Mouse (Mus musculus) ovary, adult 18-20 months (tissue): ENCODE results near the gene 2310039H08Rik.

Source experiments
- DNase-seq: peaks from one replicate; pipeline ENCODE4 v3.0.0; 2022; ENCODE audit warnings: low spot score, mixed read lengths

The 2310039H08Rik gene

DNA sequence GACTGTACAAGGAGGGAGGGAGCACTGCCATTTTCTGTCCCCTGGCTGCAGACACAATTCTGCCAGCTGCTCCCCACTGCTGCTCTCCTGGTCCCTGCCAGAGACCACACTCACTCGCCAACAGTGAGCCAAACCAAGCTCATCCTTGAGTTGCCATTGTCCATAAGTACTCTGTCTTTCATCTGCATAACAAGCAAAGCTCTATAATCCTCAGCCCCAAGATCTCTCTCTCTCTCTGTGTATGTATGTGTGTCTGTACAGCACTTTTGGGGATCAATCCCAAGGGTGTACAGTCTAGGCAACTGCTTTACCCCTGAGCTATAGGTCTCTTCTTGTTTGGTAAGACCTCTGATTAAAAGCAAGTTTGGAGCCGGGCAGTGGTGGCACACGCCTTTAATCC, 38.2 kb downstream of the 2310039H08Rik start:
- DNase-seq: no peak

DNA sequence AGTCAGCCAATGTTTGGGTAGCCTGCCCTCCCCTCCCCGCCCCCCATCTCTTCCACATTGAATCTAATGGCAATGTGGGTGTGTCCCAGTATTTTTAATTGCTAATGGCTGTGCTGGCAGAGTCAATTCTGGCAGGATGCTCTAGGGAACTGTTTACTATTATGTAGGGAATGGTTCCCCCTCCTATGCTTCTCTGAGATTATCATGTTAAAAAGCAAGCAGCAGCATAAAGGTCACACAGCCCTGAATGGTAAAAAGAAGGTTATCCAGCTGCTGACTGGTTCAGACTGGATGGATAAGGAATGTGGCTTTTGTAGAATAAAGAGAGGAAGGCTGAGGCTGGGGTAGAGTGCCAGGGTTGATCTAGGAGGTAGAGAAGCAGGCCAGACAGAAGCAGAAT, 40.0 kb downstream of the 2310039H08Rik start:
- DNase-seq: no peak

DNA sequence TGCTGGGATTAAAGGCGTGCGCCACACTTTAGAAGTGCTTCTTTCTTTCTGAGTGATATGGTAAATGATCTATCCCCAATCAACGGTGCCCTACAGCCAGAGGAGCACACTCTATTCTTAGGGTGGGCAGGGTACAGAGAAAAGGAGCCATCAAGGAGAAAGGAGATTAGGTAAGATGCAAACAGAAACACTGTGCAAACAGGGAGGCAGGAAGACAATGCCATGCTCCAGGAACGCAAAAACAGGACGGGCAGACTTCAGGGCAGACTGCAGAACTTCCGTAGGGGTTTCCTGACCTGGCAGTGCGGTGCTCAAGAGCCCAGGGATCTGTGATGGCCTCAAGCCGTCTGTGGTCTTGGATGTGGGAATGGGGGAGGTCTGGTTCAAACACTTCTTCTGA, 41.2 kb downstream of the 2310039H08Rik start:
- no peak for DNase-seq

DNA sequence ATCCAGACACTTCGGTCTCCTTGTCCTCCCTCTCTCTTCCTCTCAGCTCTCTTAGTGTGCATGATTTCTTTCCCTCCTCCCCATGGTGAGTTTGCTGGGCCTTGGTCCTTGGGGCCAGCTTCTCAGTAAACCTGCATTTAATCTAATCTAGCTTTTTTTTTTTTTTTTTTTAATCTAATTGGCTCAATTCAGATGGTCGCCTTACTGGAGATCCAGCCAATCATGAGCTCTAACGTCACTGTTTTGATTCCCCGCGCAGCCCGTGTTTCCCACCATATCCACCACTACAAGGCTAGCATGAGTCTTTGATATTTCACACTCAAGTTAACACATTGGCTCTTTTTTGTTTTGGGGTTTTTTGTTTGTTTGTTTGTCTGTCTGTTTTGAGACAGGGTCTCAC, 42.1 kb downstream of the 2310039H08Rik start:
- no peak for DNase-seq

DNA sequence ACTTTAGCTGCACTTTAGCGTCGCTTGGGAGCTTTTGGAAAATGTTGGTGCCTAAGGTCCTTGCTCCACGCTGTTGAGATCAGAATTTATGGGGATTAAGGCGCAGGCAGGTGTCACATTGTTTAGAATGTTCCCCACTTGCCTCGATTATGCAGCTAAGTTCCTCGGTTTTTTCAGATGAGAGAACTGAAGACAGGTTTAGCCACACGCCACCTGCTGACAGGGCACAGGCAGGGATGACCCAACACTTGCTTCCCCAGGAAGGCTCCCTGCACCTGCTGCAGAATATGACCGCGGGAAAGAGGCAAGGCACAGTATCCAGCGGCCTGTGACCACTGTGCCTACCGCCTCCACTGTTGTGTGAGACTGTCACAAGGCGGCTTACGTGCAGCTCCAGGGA, 43.9 kb downstream of the 2310039H08Rik start:
- no peak for DNase-seq

DNA sequence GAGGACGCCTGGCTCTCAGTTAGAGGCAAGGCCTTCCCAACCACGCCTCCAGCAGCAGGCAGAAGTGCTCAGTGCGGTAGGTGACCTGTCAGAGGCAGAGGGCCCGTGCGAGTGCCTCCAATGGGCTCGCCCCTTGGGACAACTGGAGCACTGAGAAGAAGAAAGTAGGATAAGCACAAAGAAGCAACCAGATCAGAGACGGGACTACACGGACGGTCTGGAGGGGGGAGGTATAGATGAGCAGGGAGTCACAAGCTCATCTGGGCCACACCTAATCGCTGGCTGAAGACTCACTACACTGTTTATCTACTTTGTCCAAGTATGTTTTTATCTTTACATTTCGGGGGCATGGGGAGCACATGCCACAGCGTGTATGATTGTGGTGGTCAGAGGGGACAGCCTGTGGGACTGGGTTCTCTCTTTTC, 45.3 kb downstream of the 2310039H08Rik start:
- no peak for DNase-seq

GRCm38 (mm10) chr17:46820628-46821027, 48.2 kb downstream of the 2310039H08Rik start:
- DNase-seq: no peak
